Mouse (Mus musculus): ENCODE results near the gene Elf2. TPM values are rescaled to one million over a fixed set of nuclear protein-coding genes. Genes with fewer than 3 reads are reported as not detected.

The Elf2 gene
- polyA plus RNA-seq, 1 experiment from 2014 or later: 62.9 TPM

Small RNAs within 50 kb of the gene (microRNA-seq; reads per million reads assigned to microRNA genes)
- gene Gm24282: not detected

Other genes starting within 250 kb of the Elf2 start
- gene Noct, start 116.2 kb downstream of the Elf2 start, polyA plus RNA-seq (2015; fragmentation: Nextera tagmentation; extraction: Ambion mirVana): 7.2 and 7.9 TPM in 2 replicates
- 7.3 and 10.5 TPM in 2 replicates for gene Mgarp, start 56.1 kb upstream of the Elf2 start, polyA plus RNA-seq (2015; fragmentation: Nextera tagmentation; extraction: Ambion mirVana)
- gene Ndufc1, start 68.3 kb upstream of the Elf2 start, polyA plus RNA-seq (2015; fragmentation: Nextera tagmentation; extraction: Ambion mirVana): 672 and 707 TPM in 2 replicates
- 37.7 and 40.9 TPM in 2 replicates for gene Naa15, start 74.5 kb upstream of the Elf2 start, polyA plus RNA-seq (2015; fragmentation: Nextera tagmentation; extraction: Ambion mirVana)
- 22.5 and 23.2 TPM in 2 replicates for gene Rab33b, start 143.3 kb upstream of the Elf2 start, polyA plus RNA-seq (2015; fragmentation: Nextera tagmentation; extraction: Ambion mirVana)
- gene Setd7, start 220.2 kb upstream of the Elf2 start, polyA plus RNA-seq (2015; fragmentation: Nextera tagmentation; extraction: Ambion mirVana): 2.5 and 3.1 TPM in 2 replicates

Measured in kidney, embryonic 16.5 days (tissue).